Mouse (Mus musculus): ENCODE results near the gene Kmt2a. TPM values are rescaled to one million over a fixed set of nuclear protein-coding genes. Genes with fewer than 3 reads are reported as not detected.

The Kmt2a gene
- polyA plus RNA-seq, 1 experiment from 2014 or later: 13.4 TPM

DNA sequence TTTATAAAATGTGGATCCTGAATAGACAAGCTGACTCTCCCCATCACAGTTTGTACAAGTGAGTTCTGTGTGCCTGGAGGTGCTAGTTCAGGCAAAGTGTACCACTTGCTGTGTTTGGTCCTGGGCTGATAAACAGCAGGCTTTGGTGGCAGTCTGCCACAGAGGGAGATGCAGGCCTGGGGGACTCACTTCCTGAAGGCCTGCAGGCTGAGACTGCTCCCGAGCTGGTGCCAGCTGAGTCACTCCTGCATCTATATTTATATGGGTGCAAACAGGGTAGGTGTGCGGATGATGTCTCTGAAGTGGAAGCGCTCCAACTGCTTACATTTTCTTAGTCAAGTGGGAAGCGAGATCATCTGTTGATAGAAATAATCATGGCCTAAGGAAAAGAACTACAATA lies 24.5 kb upstream of the Kmt2a start:
- no peak overlapping the region for H3K27ac ChIP-seq (ENCODE audit: low read depth, low read length)
- H3K27me3 ChIP-seq (ENCODE audit: control insufficient read depth, insufficient read depth, low read length): no peaks in the 10 kb centered on the region
- WGBS: 84% methylated on average over 4 of the region's 4 CpGs
- H3K4me3 ChIP-seq (ENCODE audit: low read depth, low read length): no peak overlapping the region
- H3K9me3 ChIP-seq (ENCODE audit: control insufficient read depth, low read length): no peaks in the 10 kb centered on the region
- no peaks in the 10 kb centered on the region for H3K36me3 ChIP-seq (ENCODE audit: control insufficient read depth, insufficient read depth, low read length)
- no peak for ATAC-seq (ENCODE audit: insufficient read depth, low FRiP score, low TSS enrichment)
- H3K9ac ChIP-seq (ENCODE audit: low read length): no peak overlapping the region
- no peak for DNase-seq (ENCODE audit: low spot score)
- H3K4me1 ChIP-seq (ENCODE audit: control insufficient read depth, insufficient read depth, low read length): no peaks in the 10 kb centered on the region
- H3K4me2 ChIP-seq (ENCODE audit: low read depth): no peak overlapping the region

DNA sequence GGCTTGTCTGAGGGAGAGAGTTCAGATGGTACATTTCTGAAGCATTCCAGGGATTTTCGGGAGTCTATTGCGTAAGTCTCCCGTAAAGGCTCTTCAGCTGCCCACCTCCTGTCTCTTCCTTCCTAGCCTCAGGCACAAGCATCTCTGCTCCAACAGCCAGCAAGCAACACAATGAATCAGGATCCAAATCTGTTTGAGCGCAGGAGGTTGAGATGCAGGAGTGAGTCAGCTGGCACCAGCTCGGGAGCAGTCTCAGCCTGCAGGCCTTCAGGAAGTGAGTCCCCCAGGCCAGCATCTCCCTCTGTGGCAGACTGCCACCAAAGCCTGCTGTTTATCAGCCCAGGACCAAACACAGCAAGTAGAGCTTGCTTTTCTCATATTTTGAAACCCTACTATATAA lies 23.9 kb upstream of the Kmt2a start:
- Histone ChIP-seq H3K4me1 (ENCODE audit: control insufficient read depth, insufficient read depth, low read length) (no peaks in the 10 kb centered on the region), H3K4me2 (ENCODE audit: low read depth) (no peak overlapping the region), H3K27ac (ENCODE audit: low read depth, low read length) (no peak overlapping the region), H3K9me3 (ENCODE audit: control insufficient read depth, low read length) (no peaks in the 10 kb centered on the region), H3K27me3 (ENCODE audit: control insufficient read depth, insufficient read depth, low read length) (no peaks in the 10 kb centered on the region), H3K4me3 (ENCODE audit: low read depth, low read length) (no peak overlapping the region), H3K9ac (ENCODE audit: low read length) (no peak overlapping the region), H3K36me3 (ENCODE audit: control insufficient read depth, insufficient read depth, low read length) (no peaks in the 10 kb centered on the region)
- WGBS: 85% methylated on average over 5 of the region's 5 CpGs
- ATAC-seq (ENCODE audit: insufficient read depth, low FRiP score, low TSS enrichment): no peak
- no peak for DNase-seq (ENCODE audit: low spot score)

DNA sequence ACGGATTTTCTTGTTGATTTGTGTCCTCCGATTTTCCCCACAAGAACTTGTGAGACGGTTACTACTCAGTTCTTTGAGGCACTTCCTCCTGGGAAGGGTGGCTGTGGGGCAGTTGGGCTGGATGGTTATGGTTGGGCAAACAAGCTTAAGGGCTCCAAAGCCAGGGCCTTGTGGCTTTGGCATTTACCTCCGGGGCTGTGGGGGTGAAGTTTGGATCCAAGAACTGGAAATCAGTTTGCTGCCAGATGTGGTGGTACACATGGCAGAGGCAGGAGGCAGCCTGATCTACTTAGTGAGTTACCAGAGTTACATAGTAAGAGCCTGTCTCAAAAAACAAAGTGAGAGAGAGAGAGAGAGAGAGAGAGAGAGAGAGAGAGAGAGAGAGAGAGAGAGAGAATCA lies 22.8 kb upstream of the Kmt2a start:
- H3K4me3 ChIP-seq (ENCODE audit: low read depth, low read length): no peak overlapping the region
- H3K27me3 ChIP-seq (ENCODE audit: control insufficient read depth, insufficient read depth, low read length): no peaks in the 10 kb centered on the region
- no peak overlapping the region for H3K9ac ChIP-seq (ENCODE audit: low read length)
- H3K9me3 ChIP-seq (ENCODE audit: control insufficient read depth, low read length): no peaks in the 10 kb centered on the region
- no peak overlapping the region for H3K4me2 ChIP-seq (ENCODE audit: low read depth)
- no peaks in the 10 kb centered on the region for H3K4me1 ChIP-seq (ENCODE audit: control insufficient read depth, insufficient read depth, low read length)
- 82% methylated on average over 4 of the region's 4 CpGs for WGBS
- ATAC-seq (ENCODE audit: insufficient read depth, low FRiP score, low TSS enrichment): no peak
- no peak for DNase-seq (ENCODE audit: low spot score)
- no peaks in the 10 kb centered on the region for H3K36me3 ChIP-seq (ENCODE audit: control insufficient read depth, insufficient read depth, low read length)
- no peak overlapping the region for H3K27ac ChIP-seq (ENCODE audit: low read depth, low read length)

DNA sequence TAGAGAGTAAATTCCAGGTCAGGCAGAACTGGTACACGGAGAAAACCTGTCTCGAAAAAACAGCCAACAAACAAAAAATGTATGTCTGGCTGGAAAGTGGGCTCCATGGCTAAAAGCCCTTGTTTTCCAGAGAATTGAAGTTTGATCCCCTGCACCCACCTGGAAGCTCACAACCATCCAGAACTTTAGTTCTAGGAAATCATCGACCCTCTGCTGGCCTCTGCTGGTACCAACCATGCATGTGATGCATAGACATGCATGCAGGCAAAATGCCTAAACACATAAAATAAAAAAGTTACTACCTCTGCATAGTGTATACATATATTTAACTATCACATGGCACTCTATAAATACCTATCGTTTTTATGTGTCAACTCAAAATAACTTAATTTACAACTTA lies 19.3 kb upstream of the Kmt2a start:
- no peak for ATAC-seq (ENCODE audit: insufficient read depth, low FRiP score, low TSS enrichment)
- Histone ChIP-seq H3K27me3 (ENCODE audit: control insufficient read depth, insufficient read depth, low read length) (no peaks in the 10 kb centered on the region), H3K27ac (ENCODE audit: low read depth, low read length) (no peak overlapping the region), H3K4me1 (ENCODE audit: control insufficient read depth, insufficient read depth, low read length) (no peaks in the 10 kb centered on the region), H3K36me3 (ENCODE audit: control insufficient read depth, insufficient read depth, low read length) (no peaks in the 10 kb centered on the region), H3K9ac (ENCODE audit: low read length) (no peak overlapping the region), H3K9me3 (ENCODE audit: control insufficient read depth, low read length) (no peaks in the 10 kb centered on the region), H3K4me3 (ENCODE audit: low read depth, low read length) (no peak overlapping the region), H3K4me2 (ENCODE audit: low read depth) (no peak overlapping the region)
- WGBS: 69% methylated on average over 4 of the region's 4 CpGs
- DNase-seq (ENCODE audit: low spot score): no peak

DNA sequence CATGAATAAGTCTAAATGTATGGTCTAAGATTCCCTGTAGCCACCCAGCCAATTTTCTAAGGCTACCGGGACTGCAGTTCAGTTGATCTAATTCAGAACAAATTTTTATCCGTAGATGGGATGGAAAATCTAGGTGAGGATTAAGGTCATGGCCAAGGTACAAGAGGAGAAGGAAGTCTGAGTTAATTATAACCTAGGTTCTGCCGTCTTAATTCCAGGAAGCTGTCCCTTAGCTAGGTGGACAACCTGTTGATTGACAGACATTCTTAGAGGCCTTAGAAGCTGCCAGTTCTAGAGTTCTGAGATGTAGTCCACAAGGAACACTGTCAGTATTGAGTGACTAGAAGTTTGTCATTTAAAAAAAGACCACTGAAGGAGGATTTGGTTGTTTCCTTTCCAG lies 18.6 kb upstream of the Kmt2a start:
- no peaks in the 10 kb centered on the region for H3K9me3 ChIP-seq (ENCODE audit: control insufficient read depth, low read length)
- ATAC-seq (ENCODE audit: insufficient read depth, low FRiP score, low TSS enrichment) (no peak), DNase-seq (ENCODE audit: low spot score) (no peak)
- no peaks in the 10 kb centered on the region for H3K36me3 ChIP-seq (ENCODE audit: control insufficient read depth, insufficient read depth, low read length)
- H3K9ac ChIP-seq (ENCODE audit: low read length): no peak overlapping the region
- H3K4me1 ChIP-seq (ENCODE audit: control insufficient read depth, insufficient read depth, low read length): no peaks in the 10 kb centered on the region
- no peak overlapping the region for H3K4me3 ChIP-seq (ENCODE audit: low read depth, low read length)
- H3K27me3 ChIP-seq (ENCODE audit: control insufficient read depth, insufficient read depth, low read length): no peaks in the 10 kb centered on the region
- WGBS: 87% methylated on average over 3 of the region's 3 CpGs
- H3K27ac ChIP-seq (ENCODE audit: low read depth, low read length): no peak overlapping the region
- H3K4me2 ChIP-seq (ENCODE audit: low read depth): no peak overlapping the region

DNA sequence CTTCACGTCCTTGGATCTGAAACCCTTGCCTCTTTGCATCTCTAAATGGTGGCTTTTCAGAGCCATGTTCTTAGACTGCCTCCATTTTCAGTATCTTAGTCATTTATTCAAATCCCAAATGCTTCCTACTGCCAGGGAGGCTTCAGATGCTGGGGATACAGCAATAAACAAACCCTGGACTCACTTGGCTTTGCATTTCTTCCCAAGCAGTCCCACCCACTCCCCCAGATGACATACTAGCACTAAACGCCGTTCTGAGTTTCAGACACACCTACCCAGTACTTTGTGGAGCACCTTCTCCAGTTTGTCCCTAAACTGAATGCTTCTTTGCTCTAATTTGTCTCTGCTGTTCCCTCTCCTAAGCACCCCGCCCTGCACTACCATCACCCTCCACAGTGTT lies 15.9 kb upstream of the Kmt2a start:
- ATAC-seq (ENCODE audit: insufficient read depth, low FRiP score, low TSS enrichment): no peak
- WGBS: 66% methylated on average over 4 of the region's 4 CpGs
- H3K4me1 ChIP-seq (ENCODE audit: control insufficient read depth, insufficient read depth, low read length): no peaks in the 10 kb centered on the region

DNA sequence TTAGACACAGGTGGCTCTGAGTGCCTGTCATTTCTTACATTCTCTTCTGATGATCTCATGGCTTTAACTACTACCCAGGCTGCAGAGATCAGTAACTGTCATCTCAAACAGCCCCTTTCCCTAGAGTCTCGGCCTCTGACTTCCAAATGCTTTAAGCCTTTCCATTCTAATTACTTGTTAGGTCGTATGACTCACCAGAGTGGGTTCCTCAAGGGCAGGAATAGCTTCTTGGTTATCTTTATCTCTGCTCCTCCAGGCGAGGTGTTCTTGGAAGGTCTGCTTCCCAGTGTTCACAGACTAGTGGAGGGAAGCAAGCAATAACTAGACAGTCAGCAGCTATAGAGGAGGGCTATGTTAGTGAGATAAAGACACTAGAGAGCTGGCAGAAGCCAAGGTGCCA lies 11.6 kb upstream of the Kmt2a start:
- no peaks in the 10 kb centered on the region for H3K27me3 ChIP-seq (ENCODE audit: control insufficient read depth, insufficient read depth, low read length)
- H3K4me2 ChIP-seq (ENCODE audit: low read depth): no peak overlapping the region
- H3K9ac ChIP-seq (ENCODE audit: low read length): no peak overlapping the region
- 69% methylated on average over 3 of the region's 3 CpGs for WGBS
- H3K4me3 ChIP-seq (ENCODE audit: low read depth, low read length): no peak overlapping the region
- no peaks in the 10 kb centered on the region for H3K4me1 ChIP-seq (ENCODE audit: control insufficient read depth, insufficient read depth, low read length)
- DNase-seq (ENCODE audit: low spot score) (no peak), ATAC-seq (ENCODE audit: insufficient read depth, low FRiP score, low TSS enrichment) (no peak)
- no peak overlapping the region for H3K27ac ChIP-seq (ENCODE audit: low read depth, low read length)
- no peaks in the 10 kb centered on the region for H3K9me3 ChIP-seq (ENCODE audit: control insufficient read depth, low read length)
- no peaks in the 10 kb centered on the region for H3K36me3 ChIP-seq (ENCODE audit: control insufficient read depth, insufficient read depth, low read length)

More for the DNA sequence above, 15.9 kb upstream of the Kmt2a start:
- H3K9ac ChIP-seq (ENCODE audit: low read length): no peak overlapping the region
- no peak overlapping the region for H3K4me3 ChIP-seq (ENCODE audit: low read depth, low read length)
- no peak for DNase-seq (ENCODE audit: low spot score)
- no peak overlapping the region for H3K4me2 ChIP-seq (ENCODE audit: low read depth)
- no peaks in the 10 kb centered on the region for H3K9me3 ChIP-seq (ENCODE audit: control insufficient read depth, low read length)
- H3K27me3 ChIP-seq (ENCODE audit: control insufficient read depth, insufficient read depth, low read length): no peaks in the 10 kb centered on the region
- no peak overlapping the region for H3K27ac ChIP-seq (ENCODE audit: low read depth, low read length)
- no peaks in the 10 kb centered on the region for H3K36me3 ChIP-seq (ENCODE audit: control insufficient read depth, insufficient read depth, low read length)

DNA sequence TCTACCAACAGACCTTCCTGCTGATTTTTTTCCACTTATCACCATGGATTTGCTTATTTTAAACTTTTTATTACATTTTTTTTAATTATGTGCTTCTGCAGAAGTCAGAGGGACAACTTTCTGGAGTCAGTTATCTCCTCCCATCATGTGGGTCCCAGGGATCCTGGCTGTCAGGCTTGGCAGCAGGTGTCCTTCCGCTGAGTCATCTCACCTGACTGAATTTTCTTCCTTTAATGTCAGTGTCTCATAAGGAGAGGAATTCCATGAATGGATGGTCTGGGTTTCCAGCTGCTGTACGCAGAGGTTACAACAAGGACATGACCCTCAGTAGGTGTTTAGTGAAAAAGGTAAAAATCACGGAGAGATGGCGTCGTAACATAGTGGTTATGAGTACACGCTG lies 10.1 kb upstream of the Kmt2a start:
- WGBS: 85% methylated on average over 6 of the region's 6 CpGs
- Histone ChIP-seq H3K27me3 (ENCODE audit: control insufficient read depth, insufficient read depth, low read length) (no peaks in the 10 kb centered on the region), H3K4me2 (ENCODE audit: low read depth) (no peak overlapping the region), H3K27ac (ENCODE audit: low read depth, low read length) (no peak overlapping the region), H3K4me1 (ENCODE audit: control insufficient read depth, insufficient read depth, low read length) (no peaks in the 10 kb centered on the region), H3K36me3 (ENCODE audit: control insufficient read depth, insufficient read depth, low read length) (no peaks in the 10 kb centered on the region), H3K9ac (ENCODE audit: low read length) (no peak overlapping the region), H3K9me3 (ENCODE audit: control insufficient read depth, low read length) (no peaks in the 10 kb centered on the region), H3K4me3 (ENCODE audit: low read depth, low read length) (no peak overlapping the region)
- DNase-seq (ENCODE audit: low spot score): no peak
- ATAC-seq (ENCODE audit: insufficient read depth, low FRiP score, low TSS enrichment): no peak

DNA sequence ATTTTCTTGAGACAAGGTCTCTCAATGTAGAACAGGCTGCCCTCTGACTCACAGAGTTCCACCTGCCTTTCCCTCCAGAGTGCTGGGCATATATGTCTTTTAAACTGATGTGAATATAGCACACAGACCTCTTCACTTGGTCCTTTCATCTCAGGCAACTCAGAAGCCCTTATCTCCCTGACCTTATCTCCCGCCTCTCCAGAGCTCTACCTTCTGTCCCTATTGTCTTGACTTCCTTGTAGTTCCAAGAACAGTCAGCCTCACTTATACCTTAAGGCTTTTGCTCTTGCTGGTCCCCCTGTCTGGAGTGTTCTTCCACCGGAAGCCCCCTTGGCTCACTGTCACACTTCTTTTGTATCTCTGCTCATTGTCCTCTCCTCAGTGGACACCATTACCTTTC lies 9.0 kb upstream of the Kmt2a start:
- Histone ChIP-seq H3K9me3 (ENCODE audit: control insufficient read depth, low read length) (no peaks in the 10 kb centered on the region), H3K4me3 (ENCODE audit: low read depth, low read length) (no peak overlapping the region), H3K4me1 (ENCODE audit: control insufficient read depth, insufficient read depth, low read length) (no peaks in the 10 kb centered on the region), H3K27me3 (ENCODE audit: control insufficient read depth, insufficient read depth, low read length) (no peaks in the 10 kb centered on the region), H3K36me3 (ENCODE audit: control insufficient read depth, insufficient read depth, low read length) (no peaks in the 10 kb centered on the region), H3K27ac (ENCODE audit: low read depth, low read length) (no peak overlapping the region), H3K9ac (ENCODE audit: low read length) (no peak overlapping the region), H3K4me2 (ENCODE audit: low read depth) (no peak overlapping the region)
- DNase-seq (ENCODE audit: low spot score) (no peak), ATAC-seq (ENCODE audit: insufficient read depth, low FRiP score, low TSS enrichment) (no peak)
- 76% methylated on average over 2 of the region's 2 CpGs for WGBS
